Mouse (Mus musculus): ENCODE data around the gene Idh2. TPM values are rescaled to one million over a fixed set of nuclear protein-coding genes. Genes with fewer than 3 reads are reported as not detected.

Idh2 gene
- total RNA-seq, 1 experiment = 108 TPM

- H3K9ac ChIP-seq (ENCODE audit: insufficient read depth, low read depth, low read length, poor library complexity, severe bottlenecking) = peak overlapping the region; percentile 81
- in situ Hi-C loops (cut with MboI; ENCODE audit: low sequenced_read_pairs in 2 of 2, unreplicated experiment in 2 of 2) = no loop called here
- H3K36me3 ChIP-seq (ENCODE audit: control insufficient read depth, insufficient read depth, low read length, poor library complexity, severe bottlenecking) = no peaks in the 10 kb centered on the region
- H3K9me3 ChIP-seq (ENCODE audit: control insufficient read depth, insufficient read depth, low read depth, low read length) = no peaks in the 10 kb centered on the region
- peak overlapping the region; percentile 43 to 51 for H3K4me3 ChIP-seq (ENCODE audit: insufficient read depth in 1 of 2, low read depth in 1 of 2, low read length in 2 of 2, poor library complexity in 1 of 2, severe bottlenecking in 1 of 2)
- H3K27ac ChIP-seq (ENCODE audit: insufficient read depth, low read depth, low read length, poor library complexity, severe bottlenecking) = peak overlapping the region; percentile 100
- TF ChIP-seq HCFC1 (IDR thresholded peaks at IDR 0.05; ENCODE audit: borderline replicate concordance, insufficient read depth, low read length) = no peak
- no peak for TF ChIP-seq ZNF384 (IDR thresholded peaks at IDR 0.05; ENCODE audit: low read depth, low read length)
- no peak for TF ChIP-seq ZC3H11A (IDR thresholded peaks at IDR 0.05; ENCODE audit: borderline replicate concordance, low read depth, low read length)
- peak; percentile 14; the same call in 1 of the 2 replicates for TF ChIP-seq MAFK (IDR thresholded peaks at IDR 0.05; ENCODE audit: insufficient read depth, low read depth, low read length)
- peak; percentile 79; the same call in 1 of the 2 replicates for TF ChIP-seq CHD2 (IDR thresholded peaks at IDR 0.05; ENCODE audit: low read depth, low read length)
- peak; percentile 93 for DNase-seq (ENCODE audit: low read depth, low spot score)
- peaks cover 18 to 20% of the 10 kb centered on the region in 2 experiments for H3K4me1 ChIP-seq (ENCODE audit: control insufficient read depth in 2 of 2, insufficient read depth in 2 of 2, low read length in 2 of 2, poor library complexity in 1 of 2)
These were observed 15.3 kb upstream of the Idh2 start for GRCm38 (mm10) chr7:80130344-80131055.

GRCm38 (mm10) chr7:80129278-80129677 is 14.1 kb upstream of the Idh2 start:
- Histone ChIP-seq H3K4me3 (ENCODE audit: insufficient read depth in 1 of 2, low read depth in 1 of 2, low read length in 2 of 2, poor library complexity in 1 of 2, severe bottlenecking in 1 of 2) (peak overlapping the region; percentile 43 to 51), H3K27ac (ENCODE audit: insufficient read depth, low read depth, low read length, poor library complexity, severe bottlenecking) (peak overlapping the region; percentile 100), H3K9me3 (ENCODE audit: control insufficient read depth, insufficient read depth, low read depth, low read length) (no peaks in the 10 kb centered on the region), H3K9ac (ENCODE audit: insufficient read depth, low read depth, low read length, poor library complexity, severe bottlenecking) (peak overlapping the region; percentile 80), H3K4me1 (ENCODE audit: control insufficient read depth in 2 of 2, insufficient read depth in 2 of 2, low read length in 2 of 2, poor library complexity in 1 of 2) (peaks cover 15 to 16% of the 10 kb centered on the region in 2 experiments), H3K36me3 (ENCODE audit: control insufficient read depth, insufficient read depth, low read length, poor library complexity, severe bottlenecking) (no peaks in the 10 kb centered on the region)
- DNase-seq (ENCODE audit: low read depth, low spot score) = no peak
- in situ Hi-C loops (cut with MboI; ENCODE audit: low sequenced_read_pairs in 2 of 2, unreplicated experiment in 2 of 2) = no loop called here
- TF ChIP-seq ZC3H11A (IDR thresholded peaks at IDR 0.05; ENCODE audit: borderline replicate concordance, low read depth, low read length) (no peak), CHD2 (IDR thresholded peaks at IDR 0.05; ENCODE audit: low read depth, low read length) (no peak), HCFC1 (IDR thresholded peaks at IDR 0.05; ENCODE audit: borderline replicate concordance, insufficient read depth, low read length) (no peak), ZNF384 (IDR thresholded peaks at IDR 0.05; ENCODE audit: low read depth, low read length) (peak; percentile 85), MAFK (IDR thresholded peaks at IDR 0.05; ENCODE audit: insufficient read depth, low read depth, low read length) (peak; percentile 72)

GRCm38 (mm10) chr7:80123672-80124071 is 8.5 kb upstream of the Idh2 start:
- TF ChIP-seq ZNF384 (IDR thresholded peaks at IDR 0.05; ENCODE audit: low read depth, low read length) (no peak), MAFK (IDR thresholded peaks at IDR 0.05; ENCODE audit: insufficient read depth, low read depth, low read length) (no peak), ZC3H11A (IDR thresholded peaks at IDR 0.05; ENCODE audit: borderline replicate concordance, low read depth, low read length) (no peak)
- no peak for DNase-seq (ENCODE audit: low read depth, low spot score)
- in situ Hi-C loops (cut with MboI; ENCODE audit: low sequenced_read_pairs in 2 of 2, unreplicated experiment in 2 of 2) = no loop called here

GRCm38 (mm10) chr7:80123115-80123514 is 7.9 kb upstream of the Idh2 start:
- no peak overlapping the region for H3K4me3 ChIP-seq (ENCODE audit: insufficient read depth in 1 of 2, low read depth in 1 of 2, low read length in 2 of 2, poor library complexity in 1 of 2, severe bottlenecking in 1 of 2)
- no peak for TF ChIP-seq CHD2 (IDR thresholded peaks at IDR 0.05; ENCODE audit: low read depth, low read length)
- no peak overlapping the region for H3K27ac ChIP-seq (ENCODE audit: insufficient read depth, low read depth, low read length, poor library complexity, severe bottlenecking)
- H3K9ac ChIP-seq (ENCODE audit: insufficient read depth, low read depth, low read length, poor library complexity, severe bottlenecking) = no peak overlapping the region
- in situ Hi-C loops (cut with MboI; ENCODE audit: low sequenced_read_pairs in 2 of 2, unreplicated experiment in 2 of 2) = no loop called here
- H3K36me3 ChIP-seq (ENCODE audit: control insufficient read depth, insufficient read depth, low read length, poor library complexity, severe bottlenecking) = no peaks in the 10 kb centered on the region
- H3K9me3 ChIP-seq (ENCODE audit: control insufficient read depth, insufficient read depth, low read depth, low read length) = no peaks in the 10 kb centered on the region
- peaks cover 10 to 13% of the 10 kb centered on the region in 2 experiments for H3K4me1 ChIP-seq (ENCODE audit: control insufficient read depth in 2 of 2, insufficient read depth in 2 of 2, low read length in 2 of 2, poor library complexity in 1 of 2)
- no peak for DNase-seq (ENCODE audit: low read depth, low spot score)

More at GRCm38 (mm10) chr7:80123672-80124071, 8.5 kb upstream of the Idh2 start:
- H3K4me3 ChIP-seq (ENCODE audit: insufficient read depth in 1 of 2, low read depth in 1 of 2, low read length in 2 of 2, poor library complexity in 1 of 2, severe bottlenecking in 1 of 2) = no peak overlapping the region
- H3K9ac ChIP-seq (ENCODE audit: insufficient read depth, low read depth, low read length, poor library complexity, severe bottlenecking) = no peak overlapping the region
- H3K4me1 ChIP-seq (ENCODE audit: control insufficient read depth in 2 of 2, insufficient read depth in 2 of 2, low read length in 2 of 2, poor library complexity in 1 of 2) = peaks cover 12 to 14% of the 10 kb centered on the region in 2 experiments
- H3K27ac ChIP-seq (ENCODE audit: insufficient read depth, low read depth, low read length, poor library complexity, severe bottlenecking) = no peak overlapping the region
- no peaks in the 10 kb centered on the region for H3K36me3 ChIP-seq (ENCODE audit: control insufficient read depth, insufficient read depth, low read length, poor library complexity, severe bottlenecking)
- H3K9me3 ChIP-seq (ENCODE audit: control insufficient read depth, insufficient read depth, low read depth, low read length) = no peaks in the 10 kb centered on the region

- in situ Hi-C loops (cut with MboI; ENCODE audit: low sequenced_read_pairs in 2 of 2, unreplicated experiment in 2 of 2) = no loop called here
- TF ChIP-seq ZNF384 (IDR thresholded peaks at IDR 0.05; ENCODE audit: low read depth, low read length) = no peak
- TF ChIP-seq CHD2 (IDR thresholded peaks at IDR 0.05; ENCODE audit: low read depth, low read length) = no peak
- no peak for TF ChIP-seq MAFK (IDR thresholded peaks at IDR 0.05; ENCODE audit: insufficient read depth, low read depth, low read length)
- TF ChIP-seq ZC3H11A (IDR thresholded peaks at IDR 0.05; ENCODE audit: borderline replicate concordance, low read depth, low read length) = no peak
- no peak for TF ChIP-seq HCFC1 (IDR thresholded peaks at IDR 0.05; ENCODE audit: borderline replicate concordance, insufficient read depth, low read length)
These were observed 5.9 kb upstream of the Idh2 start for GRCm38 (mm10) chr7:80121083-80121482.

More at GRCm38 (mm10) chr7:80121083-80121482, 5.9 kb upstream of the Idh2 start:
- no peaks in the 10 kb centered on the region for H3K36me3 ChIP-seq (ENCODE audit: control insufficient read depth, insufficient read depth, low read length, poor library complexity, severe bottlenecking)
- H3K27ac ChIP-seq (ENCODE audit: insufficient read depth, low read depth, low read length, poor library complexity, severe bottlenecking) = no peak overlapping the region
- peaks cover 6% of the 10 kb centered on the region in 2 experiments for H3K4me1 ChIP-seq (ENCODE audit: control insufficient read depth in 2 of 2, insufficient read depth in 2 of 2, low read length in 2 of 2, poor library complexity in 1 of 2)
- H3K4me3 ChIP-seq (ENCODE audit: insufficient read depth in 1 of 2, low read depth in 1 of 2, low read length in 2 of 2, poor library complexity in 1 of 2, severe bottlenecking in 1 of 2) = no peak overlapping the region
- no peaks in the 10 kb centered on the region for H3K9me3 ChIP-seq (ENCODE audit: control insufficient read depth, insufficient read depth, low read depth, low read length)
- no peak for DNase-seq (ENCODE audit: low read depth, low spot score)
- no peak overlapping the region for H3K9ac ChIP-seq (ENCODE audit: insufficient read depth, low read depth, low read length, poor library complexity, severe bottlenecking)
